Mouse (Mus musculus): ENCODE data around the gene Tmprss11e. TPM values are rescaled to one million over a fixed set of nuclear protein-coding genes. Genes with fewer than 3 reads are reported as not detected.

Tmprss11e gene
- not detected for total RNA-seq (2021)
- long read RNA-seq, experiment 1: 0 reads
- long read RNA-seq, experiment 2: 0 reads

DNA sequence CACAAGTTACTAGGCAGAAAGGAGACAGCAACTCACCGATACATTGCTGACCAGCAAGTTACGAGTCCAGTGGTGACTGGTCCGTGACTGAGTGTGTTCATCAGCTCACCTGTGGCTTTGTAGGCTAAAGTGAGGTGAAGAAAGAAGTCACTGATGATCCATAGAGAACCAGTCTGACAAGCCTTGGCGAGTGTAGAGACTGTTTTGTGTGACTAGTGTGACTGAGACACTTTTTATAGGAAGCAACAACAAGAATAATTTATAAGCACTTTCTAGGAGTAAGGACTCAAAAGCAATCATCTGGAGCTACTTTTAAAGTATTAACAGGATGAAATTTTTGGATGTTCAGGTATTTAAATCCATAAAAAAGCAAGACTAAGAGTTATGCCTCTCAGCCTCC lies at the start of gene Tmprss11e:
Gene Tmprss11e (minus strand): TSS at position 101 of the 400 bp plus-strand sequence.
- DNase-seq (ENCODE audit: low spot score): no peak

- no peak for DNase-seq (ENCODE audit: low spot score)
Observed at GRCm38 (mm10) chr5:86792807-86793206, 47.2 kb upstream of the Tmprss11e start.

GRCm38 (mm10) chr5:86792249-86792648 lies 46.6 kb upstream of the Tmprss11e start:
- DNase-seq (ENCODE audit: low spot score): no peak

DNA sequence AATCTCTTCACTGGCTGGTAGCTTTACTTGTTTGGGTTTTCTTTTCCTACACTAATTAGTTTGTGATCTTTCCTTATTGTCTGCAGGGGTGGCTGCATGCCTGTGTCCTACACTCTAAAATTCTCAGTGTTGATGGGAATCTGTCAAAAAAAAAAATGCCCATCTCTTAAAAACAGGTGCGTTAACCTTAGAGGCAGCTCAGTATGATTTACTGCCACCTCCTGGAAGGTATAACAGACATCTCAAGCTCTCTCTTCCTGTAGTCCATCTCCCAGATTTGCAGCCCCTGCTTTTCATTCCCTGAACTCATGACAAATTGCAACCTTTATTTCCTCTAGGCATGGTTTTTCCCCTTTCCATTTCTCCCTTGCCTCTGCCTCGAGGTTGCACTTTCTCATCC lies 44.3 kb upstream of the Tmprss11e start:
- DNase-seq (ENCODE audit: low spot score): no peak

- no peak for DNase-seq (ENCODE audit: low spot score)
Observed at GRCm38 (mm10) chr5:86786798-86787197, 41.2 kb upstream of the Tmprss11e start.

DNA sequence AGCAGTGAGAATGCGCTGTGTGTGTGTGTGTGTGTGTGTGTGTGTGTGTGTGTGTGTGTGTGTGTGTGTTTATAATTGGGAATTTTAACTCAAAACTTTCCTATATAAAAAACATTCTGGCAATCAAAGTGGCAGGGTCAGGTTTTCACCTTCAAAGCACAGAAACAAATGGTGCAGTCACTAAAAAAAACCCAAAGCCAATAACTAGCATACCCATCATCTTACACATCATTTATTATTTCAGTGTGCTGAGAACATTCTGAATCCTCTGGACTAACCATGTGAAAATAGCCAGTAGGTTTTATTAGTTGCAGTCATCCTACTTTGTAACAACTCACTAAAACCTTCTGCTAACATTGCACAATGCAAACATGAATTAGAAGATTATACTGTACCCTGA lies 38.6 kb upstream of the Tmprss11e start:
- DNase-seq (ENCODE audit: low spot score): no peak

DNA sequence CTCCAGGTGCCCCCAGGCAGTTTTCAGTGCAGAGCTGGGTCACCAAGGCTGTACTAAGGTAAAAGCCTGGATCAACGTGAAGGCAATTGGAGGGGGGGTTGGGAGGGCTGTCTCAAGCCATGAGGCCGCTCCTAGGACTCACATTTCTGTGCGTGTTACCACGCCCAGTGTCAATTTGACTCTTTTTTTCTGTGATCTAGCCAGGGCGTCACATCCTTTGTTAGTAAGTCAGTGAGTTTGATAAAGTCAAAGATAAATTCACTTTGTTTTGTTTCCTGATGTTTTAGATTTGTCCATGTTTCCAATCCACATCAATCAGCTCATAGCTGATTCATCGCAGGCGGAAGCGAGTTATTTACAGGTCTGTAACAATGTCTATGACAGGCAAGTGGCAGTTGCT lies 37.4 kb upstream of the Tmprss11e start:
- no peak for DNase-seq (ENCODE audit: low spot score)

DNA sequence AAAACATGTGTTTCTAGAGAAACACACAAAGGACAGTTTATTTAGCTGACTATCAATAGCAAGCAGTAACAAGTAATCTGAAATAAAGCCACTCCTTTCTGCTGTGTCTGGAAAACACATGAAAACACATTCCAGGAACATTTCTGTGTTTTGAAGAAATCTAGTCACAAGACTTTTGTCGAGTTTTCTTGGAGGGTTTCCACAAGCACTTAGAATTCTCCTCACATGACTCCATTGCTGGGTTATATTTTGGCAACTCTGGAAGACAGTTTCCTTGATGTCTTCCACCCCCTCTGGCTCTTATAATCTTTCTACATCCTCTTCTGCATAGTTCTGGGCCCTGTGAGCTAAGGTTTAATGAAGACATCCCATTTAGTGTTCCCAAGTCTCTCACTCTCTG lies 32.9 kb upstream of the Tmprss11e start:
- DNase-seq (ENCODE audit: low spot score): no peak

GRCm38 (mm10) chr5:86776941-86777340 lies 31.3 kb upstream of the Tmprss11e start:
- no peak for DNase-seq (ENCODE audit: low spot score)

DNA sequence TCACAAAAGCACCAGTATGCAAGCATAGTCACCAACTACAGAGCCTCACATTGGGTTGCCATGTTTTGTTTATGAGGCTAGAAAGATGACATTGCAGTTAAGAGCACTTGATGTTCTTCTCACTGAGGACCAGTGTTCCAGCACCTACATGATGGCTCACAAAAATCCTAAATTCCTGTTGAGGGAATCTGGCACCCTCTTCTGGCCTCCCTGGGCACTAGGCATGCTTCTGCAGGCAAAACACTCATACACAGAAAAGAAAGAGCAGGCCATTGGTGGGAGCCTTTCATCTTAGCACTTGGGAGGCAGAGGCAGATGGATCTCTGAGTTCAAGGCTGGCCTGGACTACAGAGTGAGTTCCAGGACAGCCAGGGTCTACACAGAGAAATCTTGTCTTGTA lies 25.4 kb upstream of the Tmprss11e start:
- DNase-seq (ENCODE audit: low spot score): no peak

DNA sequence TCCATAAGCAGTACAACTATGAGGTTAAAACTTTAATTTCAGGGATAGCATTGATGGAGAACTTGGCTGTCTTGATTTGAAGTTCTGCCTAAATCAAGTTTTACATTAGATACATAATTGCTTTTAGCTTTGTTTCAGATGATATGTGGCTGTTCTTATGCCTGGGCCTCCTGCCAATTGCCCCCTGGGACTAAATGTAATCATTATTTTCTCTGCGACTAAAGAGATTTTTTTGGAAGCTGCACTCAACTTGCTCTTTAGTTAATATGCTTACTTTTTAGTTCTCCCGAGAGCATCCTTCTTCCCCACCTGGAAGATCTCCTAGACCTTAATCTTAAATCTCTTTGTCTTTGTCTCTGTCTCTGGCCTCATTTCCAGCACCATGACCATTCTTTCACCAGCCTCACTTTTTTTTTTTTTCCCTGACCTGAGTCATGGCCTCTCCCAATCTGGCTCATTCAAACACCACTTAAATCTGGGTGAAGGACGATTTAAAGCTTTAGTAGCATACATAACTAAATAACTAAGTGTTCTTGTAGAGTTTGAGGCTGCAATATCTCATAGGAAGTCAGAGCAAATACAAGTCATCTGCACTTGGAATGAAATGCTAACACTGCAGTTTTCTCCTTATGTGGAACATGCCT lies 23.5 kb upstream of the Tmprss11e start:
- DNase-seq (ENCODE audit: low spot score): no peak

DNA sequence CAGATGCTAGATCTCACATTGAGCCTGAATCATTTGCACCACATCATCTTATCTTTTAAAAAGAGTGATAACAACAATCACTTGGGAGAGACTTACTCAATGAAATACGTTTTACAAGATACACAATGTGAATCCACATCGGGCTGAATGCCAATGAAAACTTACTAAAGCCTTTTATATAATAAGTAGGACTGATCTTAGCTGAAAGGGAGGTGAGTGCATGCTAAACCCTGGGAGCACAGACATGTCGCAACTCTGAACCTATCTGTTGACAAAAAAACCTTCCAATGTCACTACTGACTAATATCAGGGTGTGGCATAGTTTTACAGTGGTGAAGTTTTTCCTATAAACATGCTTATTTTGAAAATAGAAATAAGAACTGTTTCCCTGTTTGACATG lies 2.8 kb downstream of the Tmprss11e start:
- no peak for DNase-seq (ENCODE audit: low spot score)

DNA sequence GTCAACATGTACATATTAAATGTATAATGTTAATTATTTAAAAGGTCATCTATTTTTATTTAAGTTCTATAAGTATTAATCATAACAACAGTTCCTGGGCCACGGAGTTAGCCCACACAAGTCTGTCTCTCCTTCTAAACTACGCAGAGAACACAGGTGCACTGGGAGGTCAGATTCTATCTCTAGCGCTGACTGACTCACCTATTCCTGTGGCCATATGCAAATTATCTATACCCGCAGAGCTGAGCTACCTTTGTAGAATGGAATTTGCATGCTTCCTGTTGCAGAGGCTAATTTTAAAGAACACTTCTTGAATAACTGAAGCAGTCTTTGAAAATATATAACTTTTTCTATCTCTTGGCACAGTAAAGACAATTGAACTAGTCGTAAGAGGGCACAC lies 4.5 kb downstream of the Tmprss11e start:
- no peak for DNase-seq (ENCODE audit: low spot score)

DNA sequence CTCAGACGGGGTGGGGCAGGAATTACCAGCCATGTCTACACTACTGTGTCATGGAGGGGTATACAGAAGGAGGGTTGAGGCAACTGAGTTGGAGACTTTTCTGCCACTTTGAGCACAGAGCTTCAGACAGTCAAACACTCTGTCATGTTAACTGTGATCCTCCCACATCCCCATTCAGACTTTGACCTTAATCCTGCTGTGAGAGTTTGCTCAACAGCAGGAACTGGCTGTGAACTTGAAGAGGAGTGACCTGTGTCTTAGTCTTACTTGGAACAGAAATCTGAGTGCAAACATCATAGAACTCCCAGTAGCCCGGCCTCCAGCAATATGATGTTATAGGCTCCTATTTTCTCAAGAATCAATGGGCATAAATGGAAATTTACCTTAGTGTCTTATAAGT lies 9.8 kb downstream of the Tmprss11e start:
- no peak for DNase-seq (ENCODE audit: low spot score)

- no peak for DNase-seq (ENCODE audit: low spot score)
Observed at GRCm38 (mm10) chr5:86730587-86730986, 15.0 kb downstream of the Tmprss11e start.

DNA sequence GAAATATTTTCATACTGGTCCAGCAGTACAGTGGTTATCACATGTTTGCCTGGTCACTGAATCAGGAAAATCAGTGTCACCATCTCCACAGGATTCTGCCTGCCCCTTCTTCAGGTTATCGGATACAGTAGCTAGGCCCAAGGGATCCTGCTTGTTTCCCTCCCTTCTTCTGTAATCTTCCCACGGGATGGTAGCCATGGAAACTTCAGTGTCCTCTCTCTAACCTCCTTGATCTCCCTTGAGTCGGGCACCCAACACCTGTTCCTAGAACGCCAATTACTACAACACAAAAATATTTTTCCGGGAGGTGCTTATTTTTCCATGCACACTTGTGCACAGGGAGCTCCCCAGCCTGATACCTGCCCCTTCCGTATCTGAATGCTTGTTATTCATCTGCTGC lies 17.0 kb downstream of the Tmprss11e start:
- DNase-seq (ENCODE audit: low spot score): no peak

- DNase-seq (ENCODE audit: low spot score): no peak
Observed at GRCm38 (mm10) chr5:86727033-86727432, 18.6 kb downstream of the Tmprss11e start.

- no peak for DNase-seq (ENCODE audit: low spot score)
Observed at GRCm38 (mm10) chr5:86725021-86725420, 20.6 kb downstream of the Tmprss11e start.

DNA sequence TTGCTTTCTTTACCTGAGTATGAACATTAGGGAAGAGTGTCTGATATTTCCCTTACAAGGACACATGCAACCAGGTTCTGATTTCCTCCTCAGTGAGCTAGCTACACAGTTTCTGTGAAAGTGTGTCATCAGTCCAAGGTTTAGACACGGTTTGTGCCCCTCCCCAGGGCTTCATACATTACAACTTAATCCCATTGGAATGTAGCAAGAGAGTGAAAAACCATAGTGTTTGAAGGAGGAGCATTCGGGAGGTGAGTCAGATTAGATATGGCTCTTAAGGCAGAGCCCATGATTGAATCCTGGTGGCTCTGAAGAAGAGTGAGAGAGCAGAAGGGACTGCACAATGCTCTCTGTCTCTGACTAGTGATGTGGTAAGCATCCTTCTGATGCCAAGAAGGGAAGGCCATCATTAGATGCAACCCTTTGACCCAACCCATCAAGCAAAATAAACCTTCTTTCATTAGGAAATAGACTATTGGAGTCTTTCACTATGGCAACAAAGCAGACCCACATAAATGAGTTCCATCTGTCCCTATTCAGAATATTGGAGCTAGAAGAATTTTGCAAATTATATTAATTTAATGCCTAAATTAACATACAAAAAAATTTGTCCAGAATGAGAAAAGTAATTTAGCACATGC lies 22.7 kb downstream of the Tmprss11e start:
- DNase-seq (ENCODE audit: low spot score): no peak

DNA sequence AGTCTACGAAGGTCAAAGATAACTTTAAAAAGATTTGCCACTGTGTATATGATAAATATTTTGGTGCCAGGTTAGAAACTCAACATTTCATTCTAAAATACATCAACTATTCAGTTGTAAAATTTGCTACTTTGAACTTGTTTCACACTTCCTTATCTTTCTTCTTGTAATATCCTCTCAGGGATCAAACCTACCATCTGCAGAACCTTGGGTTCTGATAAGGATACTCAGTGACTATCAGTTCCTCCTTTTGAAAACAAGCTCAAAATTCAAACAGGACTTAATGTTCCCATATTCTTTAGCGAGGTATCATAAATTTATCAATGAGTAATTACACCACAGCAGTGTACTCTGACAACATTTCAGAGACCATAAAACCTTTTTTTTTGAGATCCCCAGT lies 30.6 kb downstream of the Tmprss11e start:
- no peak for DNase-seq (ENCODE audit: low spot score)

DNA sequence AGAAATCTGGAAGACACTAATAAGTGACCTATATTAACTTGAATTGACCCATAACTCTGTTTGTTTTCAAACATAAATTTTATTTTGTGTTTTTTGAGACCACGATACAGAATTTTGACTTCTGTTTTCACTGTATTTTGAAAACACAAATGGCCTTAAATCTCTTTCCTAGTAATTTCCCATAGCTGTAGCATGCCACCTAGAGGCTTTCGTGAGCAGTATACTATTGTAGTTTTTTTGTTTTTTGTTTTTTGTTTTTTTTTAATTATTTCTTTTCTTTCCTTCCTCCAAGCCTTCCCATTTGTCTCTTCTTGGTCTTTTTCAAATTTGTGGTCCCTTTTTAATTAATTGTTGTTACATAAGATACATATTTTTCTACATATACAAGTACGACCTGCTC lies 40.7 kb downstream of the Tmprss11e start:
- DNase-seq (ENCODE audit: low spot score): no peak

GRCm38 (mm10) chr5:86684667-86685066 lies 60.9 kb downstream of the Tmprss11e start:
- DNase-seq (ENCODE audit: low spot score): no peak

DNA sequence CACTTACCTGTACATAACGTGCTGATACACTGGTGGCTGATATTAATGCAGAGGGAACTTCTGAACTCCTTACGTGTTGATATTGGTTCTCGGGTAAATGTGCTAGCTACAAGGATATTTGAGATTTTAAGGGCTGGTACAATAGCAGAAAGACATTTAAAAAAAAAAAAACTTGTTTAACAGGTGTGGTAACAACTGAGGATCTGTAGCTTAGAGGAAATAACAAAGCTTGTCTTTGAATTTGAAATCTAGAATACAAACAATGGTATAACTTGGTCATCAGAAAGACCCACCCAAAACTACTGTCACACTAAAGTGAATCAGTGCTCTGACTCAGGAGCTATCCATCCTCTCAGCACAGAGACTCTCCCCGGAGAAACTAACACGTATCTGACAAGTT lies 69.4 kb downstream of the Tmprss11e start, which contains the start of gene Tmprss11b:
Gene Tmprss11b (minus strand): TSS at position 101 of the 400 bp plus-strand sequence.
- DNase-seq (ENCODE audit: low spot score): no peak

Data from gastrocnemius, adult 18-20 months (tissue).